Mouse (Mus musculus): Measurements from ENCODE around the gene Tbcel.

- TF ChIP-seq GATA1 (IDR thresholded peaks at IDR 0.05; ENCODE audit: borderline replicate concordance, low read length) (no peak), FLI1 (IDR thresholded peaks at IDR 0.05; ENCODE audit: low read length) (no peak)
These were observed 25.9 kb upstream of the Tbcel start for GRCm38 (mm10) chr9:42533491-42533890.

Measured in megakaryocyte, embryonic 14.5 days (primary cell).